Mouse (Mus musculus): Measurements from ENCODE around the gene 1110059E24Rik.

- TF ChIP-seq CTCF (IDR thresholded peaks at IDR 0.05; ENCODE audit: low read depth, low read length) = no peak
- no peak for TF ChIP-seq POLR2A (IDR thresholded peaks at IDR 0.05; ENCODE audit: borderline replicate concordance, low read depth, low read length)
These were observed 2.0 kb upstream of the 1110059E24Rik start for GRCm38 (mm10) chr19:21654788-21655187.

Data from bone marrow macrophage, adult 2 months (primary cell).